Mouse (Mus musculus) heart, postnatal 0 days (tissue): ENCODE measurements at regions not wholly inside any gene's neighbourhood (a gene's known extent, or its start where the extent isn't known, plus 50 kb on each side); places are given as distances from the start of the nearest gene placed in this dataset.

Experiments
- CTCF ChIP-seq: IDR thresholded peaks from 2 replicates; pipeline ENCODE4 v1.5.1; 2016; ENCODE audit warnings: antibody characterized with exemption, control low read depth, low read depth
- EP300 ChIP-seq: IDR thresholded peaks from 2 replicates; pipeline ENCODE4 v1.6.1; 2016; ENCODE audit warnings: antibody characterized with exemption, low read depth

- TF ChIP-seq CTCF (no peak), EP300 (no peak)
Observed at GRCm38 (mm10) chr6:100424788-100425403, 137.6 kb upstream of the Rybp start.
